Mouse (Mus musculus) stomach, embryonic 14.5 days (tissue): Measurements from ENCODE around the gene Olfr303. TPM values are rescaled to one million over a fixed set of nuclear protein-coding genes. Genes with fewer than 3 reads are reported as not detected.

Experiments
- polyA plus RNA-seq: library from polyadenylated mRNA; unstranded; fragments of >200 nt; fragmentation: Nextera tagmentation; extraction: Ambion mirVana; gene quantifications from 2 replicates; pipeline ENCODE4 v1.2.1, GENCODE M21; 2014

Gene Olfr303
- polyA plus RNA-seq, 1 experiment from 2014 or later: not detected

Other genes with a start within 250 kb of the Olfr303 start
- gene Vmn2r75, start 226.0 kb downstream of the Olfr303 start, polyA plus RNA-seq: not detected in 2 replicates
- not detected in 2 replicates for gene Vmn2r76, start 151.5 kb downstream of the Olfr303 start, polyA plus RNA-seq
- not detected in 2 replicates for gene Olfr310, start 120.6 kb downstream of the Olfr303 start, polyA plus RNA-seq
- gene Olfr309, start 84.1 kb downstream of the Olfr303 start, polyA plus RNA-seq: not detected in 2 replicates
- not detected in 2 replicates for gene Olfr308, start 72.2 kb downstream of the Olfr303 start, polyA plus RNA-seq
- gene Olfr307, start 60.2 kb downstream of the Olfr303 start, polyA plus RNA-seq: not detected in 2 replicates
- not detected in 2 replicates for gene Olfr305, start 30.9 kb downstream of the Olfr303 start, polyA plus RNA-seq
- not detected in 2 replicates for gene Olfr304, start 11.1 kb downstream of the Olfr303 start, polyA plus RNA-seq
- not detected in 2 replicates for gene Olfr301, start 6.1 kb upstream of the Olfr303 start, polyA plus RNA-seq
- not detected in 2 replicates for gene Olfr299, start 62.1 kb upstream of the Olfr303 start, polyA plus RNA-seq
- gene Olfr298, start 94.7 kb upstream of the Olfr303 start, polyA plus RNA-seq: not detected in 2 replicates
- gene Olfr297, start 122.2 kb upstream of the Olfr303 start, polyA plus RNA-seq: not detected in 2 replicates
- gene Olfr295, start 186.1 kb upstream of the Olfr303 start, polyA plus RNA-seq: not detected in 2 replicates
- gene Olfr294, start 218.9 kb upstream of the Olfr303 start, polyA plus RNA-seq: not detected in 2 replicates